Mouse (Mus musculus): ENCODE measurements around the gene Pik3cg. TPM values are rescaled to one million over a fixed set of nuclear protein-coding genes. Genes with fewer than 3 reads are reported as not detected.

Pik3cg gene
- polyA plus RNA-seq, 1 experiment from 2014 or later: 4.0 TPM

GRCm38 (mm10) chr12:32174437-32174836 is 34.0 kb downstream of the Pik3cg start:
- H3K9ac ChIP-seq (ENCODE audit: low read depth, low read length): no peak overlapping the region
- ATAC-seq (ENCODE audit: low read depth): no peak
- H3K9me3 ChIP-seq (replicated peaks; ENCODE audit: control insufficient read depth, low read length): no peaks in the 10 kb centered on the region

GRCm38 (mm10) chr12:32172826-32173225 is 35.6 kb downstream of the Pik3cg start:
- ATAC-seq (ENCODE audit: low read depth): no peak
- no peaks in the 10 kb centered on the region for H3K9me3 ChIP-seq (replicated peaks; ENCODE audit: control insufficient read depth, low read length)
- H3K4me2 ChIP-seq (ENCODE audit: low read depth, low read length): no peak overlapping the region
- H3K9ac ChIP-seq (ENCODE audit: low read depth, low read length): no peak overlapping the region
- no peaks in the 10 kb centered on the region for H3K4me1 ChIP-seq (ENCODE audit: control insufficient read depth, low read depth, low read length)
- 73% methylated on average over 7 of the region's 7 CpGs for WGBS (ENCODE audit: insufficient replicate concordance)
- H3K36me3 ChIP-seq (ENCODE audit: control insufficient read depth, insufficient read depth): no peaks in the 10 kb centered on the region
- no peak overlapping the region for H3K4me3 ChIP-seq (ENCODE audit: low read depth, low read length)
- H3K27me3 ChIP-seq (ENCODE audit: control insufficient read depth, insufficient read depth, low read depth, low read length): no peaks in the 10 kb centered on the region
- H3K27ac ChIP-seq (ENCODE audit: low read length): no peak overlapping the region

More at GRCm38 (mm10) chr12:32174437-32174836, 34.0 kb downstream of the Pik3cg start:
- Histone ChIP-seq H3K27me3 (ENCODE audit: control insufficient read depth, insufficient read depth, low read depth, low read length) (no peaks in the 10 kb centered on the region), H3K27ac (ENCODE audit: low read length) (no peak overlapping the region), H3K4me1 (ENCODE audit: control insufficient read depth, low read depth, low read length) (no peaks in the 10 kb centered on the region), H3K36me3 (ENCODE audit: control insufficient read depth, insufficient read depth) (no peaks in the 10 kb centered on the region), H3K4me3 (ENCODE audit: low read depth, low read length) (no peak overlapping the region), H3K4me2 (ENCODE audit: low read depth, low read length) (no peak overlapping the region)
- WGBS (ENCODE audit: insufficient replicate concordance): 79% methylated on average over 6 of the region's 6 CpGs

GRCm38 (mm10) chr12:32169164-32169563 is 39.3 kb downstream of the Pik3cg start:
- Histone ChIP-seq H3K27ac (ENCODE audit: low read length) (no peak overlapping the region), H3K4me3 (ENCODE audit: low read depth, low read length) (no peak overlapping the region), H3K4me2 (ENCODE audit: low read depth, low read length) (no peak overlapping the region), H3K9me3 (replicated peaks; ENCODE audit: control insufficient read depth, low read length) (no peaks in the 10 kb centered on the region), H3K9ac (ENCODE audit: low read depth, low read length) (no peak overlapping the region), H3K36me3 (ENCODE audit: control insufficient read depth, insufficient read depth) (no peaks in the 10 kb centered on the region), H3K27me3 (ENCODE audit: control insufficient read depth, insufficient read depth, low read depth, low read length) (no peaks in the 10 kb centered on the region), H3K4me1 (ENCODE audit: control insufficient read depth, low read depth, low read length) (no peaks in the 10 kb centered on the region)
- 25% methylated on average over 5 of the region's 5 CpGs for WGBS (ENCODE audit: insufficient replicate concordance)
- ATAC-seq (ENCODE audit: low read depth): no peak

GRCm38 (mm10) chr12:32168751-32169150 is 39.7 kb downstream of the Pik3cg start:
- Histone ChIP-seq H3K4me3 (ENCODE audit: low read depth, low read length) (no peak overlapping the region), H3K4me1 (ENCODE audit: control insufficient read depth, low read depth, low read length) (no peaks in the 10 kb centered on the region)
- WGBS (ENCODE audit: insufficient replicate concordance): 7% methylated on average over 3 of the region's 3 CpGs

GRCm38 (mm10) chr12:32163706-32164105 is 44.8 kb downstream of the Pik3cg start:
- H3K36me3 ChIP-seq (ENCODE audit: control insufficient read depth, insufficient read depth): no peaks in the 10 kb centered on the region
- no peak overlapping the region for H3K4me2 ChIP-seq (ENCODE audit: low read depth, low read length)
- no peak for ATAC-seq (ENCODE audit: low read depth)
- no peak overlapping the region for H3K27ac ChIP-seq (ENCODE audit: low read length)
- H3K4me1 ChIP-seq (ENCODE audit: control insufficient read depth, low read depth, low read length): no peaks in the 10 kb centered on the region
- H3K9ac ChIP-seq (ENCODE audit: low read depth, low read length): no peak overlapping the region
- WGBS (ENCODE audit: insufficient replicate concordance): 22% methylated on average over 2 of the region's 2 CpGs
- no peaks in the 10 kb centered on the region for H3K9me3 ChIP-seq (replicated peaks; ENCODE audit: control insufficient read depth, low read length)
- H3K27me3 ChIP-seq (ENCODE audit: control insufficient read depth, insufficient read depth, low read depth, low read length): no peaks in the 10 kb centered on the region
- no peak overlapping the region for H3K4me3 ChIP-seq (ENCODE audit: low read depth, low read length)

More at GRCm38 (mm10) chr12:32168751-32169150, 39.7 kb downstream of the Pik3cg start:
- ATAC-seq (ENCODE audit: low read depth): no peak
- H3K27ac ChIP-seq (ENCODE audit: low read length): no peak overlapping the region
- no peaks in the 10 kb centered on the region for H3K36me3 ChIP-seq (ENCODE audit: control insufficient read depth, insufficient read depth)
- no peak overlapping the region for H3K4me2 ChIP-seq (ENCODE audit: low read depth, low read length)
- H3K9ac ChIP-seq (ENCODE audit: low read depth, low read length): no peak overlapping the region
- H3K9me3 ChIP-seq (replicated peaks; ENCODE audit: control insufficient read depth, low read length): no peaks in the 10 kb centered on the region
- H3K27me3 ChIP-seq (ENCODE audit: control insufficient read depth, insufficient read depth, low read depth, low read length): no peaks in the 10 kb centered on the region

GRCm38 (mm10) chr12:32158757-32159156 is 49.7 kb downstream of the Pik3cg start:
- no peak for ATAC-seq (ENCODE audit: low read depth)
- no peak overlapping the region for H3K4me2 ChIP-seq (ENCODE audit: low read depth, low read length)
- H3K9me3 ChIP-seq (replicated peaks; ENCODE audit: control insufficient read depth, low read length): no peaks in the 10 kb centered on the region
- H3K4me1 ChIP-seq (ENCODE audit: control insufficient read depth, low read depth, low read length): no peaks in the 10 kb centered on the region
- H3K27ac ChIP-seq (ENCODE audit: low read length): no peak overlapping the region
- no peak overlapping the region for H3K4me3 ChIP-seq (ENCODE audit: low read depth, low read length)
- H3K27me3 ChIP-seq (ENCODE audit: control insufficient read depth, insufficient read depth, low read depth, low read length): no peaks in the 10 kb centered on the region
- WGBS (ENCODE audit: insufficient replicate concordance): 60% methylated on average over 5 of the region's 5 CpGs
- H3K36me3 ChIP-seq (ENCODE audit: control insufficient read depth, insufficient read depth): no peaks in the 10 kb centered on the region
- H3K9ac ChIP-seq (ENCODE audit: low read depth, low read length): no peak overlapping the region

GRCm38 (mm10) chr12:32146606-32147005 is 61.9 kb downstream of the Pik3cg start:
- Histone ChIP-seq H3K9ac (ENCODE audit: low read depth, low read length) (no peak overlapping the region), H3K4me1 (ENCODE audit: control insufficient read depth, low read depth, low read length) (peaks cover 28% of the 10 kb centered on the region), H3K4me2 (ENCODE audit: low read depth, low read length) (no peak overlapping the region), H3K27ac (ENCODE audit: low read length) (no peak overlapping the region), H3K36me3 (ENCODE audit: control insufficient read depth, insufficient read depth) (no peaks in the 10 kb centered on the region), H3K27me3 (ENCODE audit: control insufficient read depth, insufficient read depth, low read depth, low read length) (no peaks in the 10 kb centered on the region), H3K4me3 (ENCODE audit: low read depth, low read length) (no peak overlapping the region), H3K9me3 (replicated peaks; ENCODE audit: control insufficient read depth, low read length) (no peaks in the 10 kb centered on the region)
- WGBS (ENCODE audit: insufficient replicate concordance): 58% methylated on average over 7 of the region's 7 CpGs
- no peak for ATAC-seq (ENCODE audit: low read depth)

GRCm38 (mm10) chr12:32145651-32146050 is 62.8 kb downstream of the Pik3cg start:
- 82% methylated on average over 4 of the region's 4 CpGs for WGBS (ENCODE audit: insufficient replicate concordance)
- Histone ChIP-seq H3K9me3 (replicated peaks; ENCODE audit: control insufficient read depth, low read length) (no peaks in the 10 kb centered on the region), H3K4me1 (ENCODE audit: control insufficient read depth, low read depth, low read length) (peaks cover 31% of the 10 kb centered on the region), H3K4me2 (ENCODE audit: low read depth, low read length) (no peak overlapping the region), H3K9ac (ENCODE audit: low read depth, low read length) (no peak overlapping the region), H3K27me3 (ENCODE audit: control insufficient read depth, insufficient read depth, low read depth, low read length) (no peaks in the 10 kb centered on the region), H3K36me3 (ENCODE audit: control insufficient read depth, insufficient read depth) (no peaks in the 10 kb centered on the region), H3K27ac (ENCODE audit: low read length) (no peak overlapping the region), H3K4me3 (ENCODE audit: low read depth, low read length) (no peak overlapping the region)
- ATAC-seq (ENCODE audit: low read depth): no peak

GRCm38 (mm10) chr12:32144513-32144912 is 63.9 kb downstream of the Pik3cg start:
- 0% methylated on average over 5 of the region's 5 CpGs for WGBS (ENCODE audit: insufficient replicate concordance)
- ATAC-seq (ENCODE audit: low read depth): peak; percentile 32

More at GRCm38 (mm10) chr12:32144513-32144912, 63.9 kb downstream of the Pik3cg start:
- no peak overlapping the region for H3K4me3 ChIP-seq (ENCODE audit: low read depth, low read length)
- peaks cover 31% of the 10 kb centered on the region for H3K4me1 ChIP-seq (ENCODE audit: control insufficient read depth, low read depth, low read length)
- H3K9me3 ChIP-seq (replicated peaks; ENCODE audit: control insufficient read depth, low read length): no peaks in the 10 kb centered on the region
- H3K36me3 ChIP-seq (ENCODE audit: control insufficient read depth, insufficient read depth): no peaks in the 10 kb centered on the region
- no peaks in the 10 kb centered on the region for H3K27me3 ChIP-seq (ENCODE audit: control insufficient read depth, insufficient read depth, low read depth, low read length)
- peak overlapping the region; percentile 61 for H3K4me2 ChIP-seq (ENCODE audit: low read depth, low read length)
- peak overlapping the region; percentile 50 for H3K9ac ChIP-seq (ENCODE audit: low read depth, low read length)
- peak overlapping the region; percentile 95 for H3K27ac ChIP-seq (ENCODE audit: low read length)

Measured in liver, embryonic 16.5 days (tissue).